Mouse (Mus musculus) lung, postnatal 0 days (tissue): ENCODE measurements around the gene Ermap. TPM values are rescaled to one million over a fixed set of nuclear protein-coding genes. Genes with fewer than 3 reads are reported as not detected.
A peak's percentile ranks its signal among the peaks of the same experiment; 100 is the strongest.

Experiments used
- ATAC-seq: fragments of 200-750 bp; cut with Nextera tagmentation; 2 replicates; pipeline ENCODE4 v1.8.0; 2017; ENCODE audit warnings: moderate library complexity
- DNase-seq: peaks from one replicate; pipeline ENCODE4 v3.0.0-alpha.2; 2016; ENCODE audit warnings: low spot score
- H3K27ac ChIP-seq: fragments of 300-500 bp; sonication (generic); 2 replicates; pipeline ENCODE4 v1.5.1; 2014; ENCODE audit warnings: antibody characterized with exemption, mild to moderate bottlenecking, low read length, mixed read lengths
- H3K27me3 ChIP-seq: fragments of 300-500 bp; sonication (generic); replicated peaks from 2 replicates; pipeline ENCODE4 v1.6.1; 2014; ENCODE audit warnings: low read length, mixed read lengths; ENCODE audit not compliant: insufficient read depth
- H3K36me3 ChIP-seq: fragments of 300-500 bp; sonication (generic); 2 replicates; pipeline ENCODE4 v1.6.1; 2014; ENCODE audit warnings: low read length, mixed read lengths; ENCODE audit not compliant: insufficient read depth
- H3K4me1 ChIP-seq: fragments of 300-500 bp; sonication (generic); 2 replicates; pipeline ENCODE4 v1.6.1; 2014; ENCODE audit warnings: antibody characterized with exemption, low read depth, low read length, mixed read lengths; ENCODE audit not compliant: insufficient read depth
- H3K4me2 ChIP-seq: fragments of 300-500 bp; sonication (generic); replicated peaks from 2 replicates; pipeline ENCODE4 v1.6.1; 2014; ENCODE audit warnings: low read depth, mild to moderate bottlenecking, low read length, moderate library complexity, mixed read lengths
- H3K4me3 ChIP-seq: fragments of 300-500 bp; sonication (generic); 2 replicates; pipeline ENCODE4 v1.5.1; 2014; ENCODE audit warnings: low read depth, low read length
- H3K9ac ChIP-seq: fragments of 300-500 bp; sonication (generic); replicated peaks from 2 replicates; pipeline ENCODE4 v1.6.1; 2014; ENCODE audit warnings: low read depth, mild to moderate bottlenecking
- H3K9me3 ChIP-seq: fragments of 300-500 bp; sonication (generic); 2 replicates; pipeline ENCODE4 v1.6.1; 2016; ENCODE audit warnings: low read length, mixed read lengths
- CTCF ChIP-seq: IDR thresholded peaks from 2 replicates; pipeline ENCODE4 v1.5.1; 2016; ENCODE audit warnings: antibody characterized with exemption, mild to moderate bottlenecking
- EP300 ChIP-seq: IDR thresholded peaks from 2 replicates; pipeline ENCODE4 v1.6.1; 2016; ENCODE audit warnings: antibody characterized with exemption, mild to moderate bottlenecking, control low read depth
- WGBS: fragments of 180-500 bp; shearing (Covaris S2); extraction: QIAGEN DNeasy Blood & Tissue Kit; methylation state at CpG from one replicate; pipeline ENCODE4 v1.1.7; 2014; 5-methylcytosine and 5-hydroxymethylcytosine counted together
- microRNA counts: library from miRNA; unstranded; fragments of <30 nt; microRNA quantifications from one replicate; lab custom pipeline; 2015
- microRNA-seq: library from miRNA; unstranded; fragments of <30 nt; microRNA quantifications from one replicate; pipeline ENCODE4, GENCODE M21; 2016
- polyA plus RNA-seq: library from polyadenylated mRNA; unstranded; fragments of >200 nt; fragmentation: Nextera tagmentation; extraction: Ambion mirVana; gene quantifications from 2 replicates; pipeline ENCODE4 v1.2.1, GENCODE M21; 2015

Gene Ermap
- polyA plus RNA-seq, 1 experiment from 2014 or later: 2.2 TPM

DNA sequence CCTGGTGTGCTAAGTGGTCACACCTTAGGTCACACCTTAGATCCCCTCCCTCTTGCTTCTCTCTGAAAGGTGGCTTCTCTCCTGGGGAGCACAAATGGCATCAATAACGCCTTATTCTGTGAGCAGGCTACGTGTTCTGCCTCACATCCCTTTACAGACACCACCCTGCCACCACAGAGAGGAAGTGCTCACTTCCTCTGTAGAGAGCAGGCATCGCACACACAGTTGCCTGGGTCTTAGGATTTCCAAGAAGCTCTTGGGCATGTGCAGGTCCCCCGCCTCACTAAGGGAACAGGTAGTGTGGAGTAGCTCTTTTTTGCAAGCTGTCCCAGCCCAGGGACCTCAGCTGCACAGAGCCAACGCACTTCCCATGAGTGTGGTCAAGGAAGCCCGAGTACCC is 62.6 kb downstream of the Ermap start:
- H3K27me3 ChIP-seq: no peaks in the 10 kb centered on the region
- peak; percentile 35 for ATAC-seq
- DNase-seq: peak; percentile 44
- H3K27ac ChIP-seq: 0 out of 2 replicates have a peak overlapping the region, but pooled peaks have one; percentile 51
- 58% methylated on average over 6 of the region's 6 CpGs for WGBS
- TF ChIP-seq EP300 (no peak), CTCF (no peak)
- H3K9ac ChIP-seq: no peak overlapping the region
- peaks cover 7% of the 10 kb centered on the region; the same call in 1 of the 2 replicates for H3K4me1 ChIP-seq
- no peaks in the 10 kb centered on the region for H3K9me3 ChIP-seq
- no peak overlapping the region for H3K4me3 ChIP-seq
- H3K36me3 ChIP-seq: peaks cover 5% of the 10 kb centered on the region; the same call in 1 of the 2 replicates
- H3K4me2 ChIP-seq: no peak overlapping the region

DNA sequence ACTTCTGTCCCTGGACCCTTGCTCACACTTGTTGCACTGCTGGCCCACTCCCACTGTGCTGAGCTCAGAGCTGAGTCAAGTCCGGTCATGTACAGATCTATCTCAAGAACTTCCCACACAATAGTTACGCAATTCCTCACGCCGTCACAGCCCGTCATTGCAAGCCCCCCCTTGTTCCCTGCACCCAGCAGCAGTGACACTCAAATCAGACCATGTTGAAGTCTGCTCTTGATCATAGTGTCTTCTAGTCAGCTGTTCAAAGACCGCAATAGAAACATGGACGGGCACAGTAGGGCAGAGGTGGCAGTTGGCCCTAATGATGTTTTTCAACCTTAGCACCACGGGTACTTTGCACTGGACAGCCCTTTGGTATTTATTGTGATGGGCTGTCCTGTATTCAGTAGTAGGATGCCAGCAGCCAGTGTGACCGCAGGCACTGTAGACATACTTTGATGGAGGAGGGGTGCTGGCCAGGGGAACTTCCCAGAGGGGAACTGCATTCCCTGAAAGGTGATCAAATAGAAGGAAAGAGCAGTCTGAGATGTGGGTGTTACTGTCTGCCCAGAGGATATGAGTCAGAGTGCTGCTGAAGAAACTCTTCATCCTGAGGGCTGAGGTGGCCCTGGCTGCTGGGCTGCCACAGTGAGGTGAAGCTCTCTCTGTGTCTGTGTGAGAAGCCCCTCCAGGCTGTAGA is 64.1 kb downstream of the Ermap start:
- TF ChIP-seq EP300 (peak; percentile 41), CTCF (no peak)
- H3K27ac ChIP-seq: peak overlapping the region; percentile 71; the same call in 1 of the 2 replicates
- ATAC-seq (peak; percentile 60), DNase-seq (peak; percentile 64)
- peaks cover 7% of the 10 kb centered on the region; the same call in 1 of the 2 replicates for H3K4me1 ChIP-seq
- no peak overlapping the region for H3K4me3 ChIP-seq
- H3K9ac ChIP-seq: no peak overlapping the region
- H3K36me3 ChIP-seq: peaks cover 5% of the 10 kb centered on the region; the same call in 1 of the 2 replicates
- no peak overlapping the region for H3K4me2 ChIP-seq
- H3K9me3 ChIP-seq: no peaks in the 10 kb centered on the region
- 47% methylated on average over 9 of the region's 9 CpGs for WGBS
- no peaks in the 10 kb centered on the region for H3K27me3 ChIP-seq

MicroRNAs within 50 kb of the gene (microRNA counts, 519-probe panel; counts per million panel counts)
- not detected for microRNA mmu-miR-1957 (lab: Ali Mortazavi, UCI)

Small RNA genes within 50 kb of the gene (microRNA-seq; reads per million reads assigned to microRNA genes)
- gene Mir1957a: not detected

Other genes starting within 250 kb of the Ermap start
- gene Lao1, start 228.4 kb downstream of the Ermap start, polyA plus RNA-seq: 0.99 TPM in 1 of 2 replicates, not detected in the other
- 16.7 and 20.4 TPM in 2 replicates for gene Slc2a1, start 81.3 kb downstream of the Ermap start, polyA plus RNA-seq
- gene Zfp691, start 15.8 kb downstream of the Ermap start, polyA plus RNA-seq: 4.6 and 5.8 TPM in 2 replicates
- 99.9 and 101 TPM in 2 replicates for gene Svbp, start 5.3 kb upstream of the Ermap start, polyA plus RNA-seq
- 0.10 and 0.18 TPM in 2 replicates for gene Tmem269, start 28.2 kb upstream of the Ermap start, polyA plus RNA-seq
- 16.9 and 21.1 TPM in 2 replicates for gene AU022252, start 42.7 kb upstream of the Ermap start, polyA plus RNA-seq
- gene P3h1, start 42.9 kb upstream of the Ermap start, polyA plus RNA-seq: 29.4 and 32.2 TPM in 2 replicates
- gene Cldn19, start 65.4 kb upstream of the Ermap start, polyA plus RNA-seq: not detected in 2 replicates
- gene Ybx1, start 104.6 kb upstream of the Ermap start, polyA plus RNA-seq: 391 and 412 TPM in 2 replicates
- gene Ppih, start 130.5 kb upstream of the Ermap start, polyA plus RNA-seq: 25.7 and 25.8 TPM in 2 replicates
- 7.3 and 7.8 TPM in 2 replicates for gene Ccdc30, start 225.5 kb upstream of the Ermap start, polyA plus RNA-seq
- 28.4 and 30.5 TPM in 2 replicates for gene Ppcs, start 232.4 kb upstream of the Ermap start, polyA plus RNA-seq
- gene Zmynd12, start 232.8 kb upstream of the Ermap start, polyA plus RNA-seq: 2.9 and 3.3 TPM in 2 replicates